Mouse (Mus musculus) forebrain, embryonic 13.5 days (tissue): ENCODE data around the gene Cnot1. TPM values are rescaled to one million over a fixed set of nuclear protein-coding genes. Genes with fewer than 3 reads are reported as not detected.

Experiments
- microRNA-seq: library from miRNA; unstranded; fragments of <30 nt; microRNA quantifications from one replicate; pipeline ENCODE4, GENCODE M21; 2016
- polyA plus RNA-seq: library from polyadenylated mRNA; unstranded; fragments of >200 nt; fragmentation: Nextera tagmentation; extraction: Ambion mirVana; gene quantifications from 2 replicates; pipeline ENCODE4 v1.2.1, GENCODE M21; 2015

Cnot1 gene
- polyA plus RNA-seq, 1 experiment from 2014 or later = 50.3 TPM

Small RNAs within 50 kb of the gene (microRNA-seq; reads per million reads assigned to microRNA genes)
- gene Mir7073 = 1.9 reads per million

Other genes starting within 250 kb of the Cnot1 start
- gene Prss54, start 231.1 kb downstream of the Cnot1 start, polyA plus RNA-seq = not detected in 2 replicates
- 19.4 and 21.3 TPM in 2 replicates for gene Gins3, start 174.0 kb downstream of the Cnot1 start, polyA plus RNA-seq
- 76.9 and 103 TPM in 2 replicates for gene Ndrg4, start 130.5 kb downstream of the Cnot1 start, polyA plus RNA-seq
- gene Setd6, start 91.6 kb downstream of the Cnot1 start, polyA plus RNA-seq = 22.3 and 30.5 TPM in 2 replicates
- gene Sap18b, start 17.9 kb upstream of the Cnot1 start, polyA plus RNA-seq = 282 and 343 TPM in 2 replicates
- 19.8 and 21.9 TPM in 2 replicates for gene Slc38a7, start 46.1 kb upstream of the Cnot1 start, polyA plus RNA-seq
- 150 and 159 TPM in 2 replicates for gene Got2, start 81.1 kb upstream of the Cnot1 start, polyA plus RNA-seq